Mouse (Mus musculus): ENCODE data around the gene Zfhx3.

DNA sequence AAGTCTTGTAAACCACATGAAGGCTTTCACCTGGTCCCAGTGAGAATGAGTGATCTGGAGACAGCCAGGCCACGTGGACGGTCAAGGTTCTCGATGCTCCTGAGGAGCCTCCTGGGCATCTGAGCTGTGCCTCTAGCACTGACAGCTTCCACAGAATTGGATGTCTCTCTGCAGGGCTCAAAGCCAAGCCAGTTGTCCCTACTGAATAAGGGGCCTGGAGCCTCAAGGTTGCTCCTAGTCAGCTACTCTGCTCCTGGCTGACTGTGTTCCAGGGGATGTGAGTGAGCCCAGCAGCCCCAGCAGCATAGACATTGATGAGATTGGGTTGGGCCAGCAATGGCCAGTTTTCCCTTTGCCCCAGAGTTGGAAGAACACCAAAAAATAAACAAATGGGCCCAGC is 927.9 kb downstream of the Zfhx3 start:
- TF ChIP-seq TAL1 (conservative IDR thresholded peaks at IDR 0.05; ENCODE audit: low read depth, low read length), result no peak
- TF ChIP-seq GATA2 (IDR thresholded peaks at IDR 0.05; ENCODE audit: borderline replicate concordance, low read depth, low read length), result no peak
- TF ChIP-seq CTCF (IDR thresholded peaks at IDR 0.05; ENCODE audit: low read depth, low read length), result no peak
